Mouse (Mus musculus) CH12F3 (cell line): ENCODE results near the gene Cdc42ep1.

Source experiments
- in situ Hi-C: fragments of 300-500 bp; cut with MboI; formaldehyde crosslinking; loops from 2 replicates; pipeline ENCODE4 v1.14.3; 2020; ENCODE audit warnings: low sequenced_read_pairs

The Cdc42ep1 gene

GRCm38 (mm10) chr15:78842371-78843163 is at the start of gene Cdc42ep1:
Gene Cdc42ep1 (plus strand): TSS chr15:78842624.
- in situ Hi-C loops, result no loop called here

GRCm38 (mm10) chr15:78796196-78797059 is 46.0 kb upstream of the Cdc42ep1 start:
- in situ Hi-C loops, result no loop called here

- in situ Hi-C loops, result no loop called here
These were observed 45.4 kb upstream of the Cdc42ep1 start for GRCm38 (mm10) chr15:78797060-78797329.

- in situ Hi-C loops, result no loop called here
These were observed 43.4 kb upstream of the Cdc42ep1 start for GRCm38 (mm10) chr15:78799029-78799428.

- in situ Hi-C loops, result no loop called here
These were observed 40.9 kb upstream of the Cdc42ep1 start for GRCm38 (mm10) chr15:78801571-78801970.

- in situ Hi-C loops, result no loop called here
These were observed 40.3 kb upstream of the Cdc42ep1 start for GRCm38 (mm10) chr15:78801971-78802741.

- in situ Hi-C loops, result no loop called here
These were observed 39.5 kb upstream of the Cdc42ep1 start, which contains the start of gene Card10 for GRCm38 (mm10) chr15:78802776-78803391. Gene Card10 (minus strand): TSS chr15:78803042.

- in situ Hi-C loops, result no loop called here
These were observed 38.9 kb upstream of the Cdc42ep1 start for GRCm38 (mm10) chr15:78803499-78803900.

- in situ Hi-C loops, result no loop called here
These were observed 38.1 kb upstream of the Cdc42ep1 start for GRCm38 (mm10) chr15:78804326-78804725.

GRCm38 (mm10) chr15:78805351-78805750 is 37.1 kb upstream of the Cdc42ep1 start:
- in situ Hi-C loops, result no loop called here

- in situ Hi-C loops, result no loop called here
These were observed 35.8 kb upstream of the Cdc42ep1 start for GRCm38 (mm10) chr15:78806614-78807013.

GRCm38 (mm10) chr15:78807141-78807540 is 35.3 kb upstream of the Cdc42ep1 start:
- in situ Hi-C loops, result no loop called here

- in situ Hi-C loops, result no loop called here
These were observed 33.4 kb upstream of the Cdc42ep1 start for GRCm38 (mm10) chr15:78808980-78809379.

GRCm38 (mm10) chr15:78809739-78810138 is 32.7 kb upstream of the Cdc42ep1 start:
- in situ Hi-C loops, result no loop called here

GRCm38 (mm10) chr15:78810146-78810545 is 32.3 kb upstream of the Cdc42ep1 start:
- in situ Hi-C loops, result no loop called here

- in situ Hi-C loops, result no loop called here
These were observed 28.8 kb upstream of the Cdc42ep1 start for GRCm38 (mm10) chr15:78813603-78814002.

- in situ Hi-C loops, result no loop called here
These were observed 26.9 kb upstream of the Cdc42ep1 start for GRCm38 (mm10) chr15:78815314-78816073.

- in situ Hi-C loops, result no loop called here
These were observed 26.4 kb upstream of the Cdc42ep1 start for GRCm38 (mm10) chr15:78816074-78816391.

GRCm38 (mm10) chr15:78826213-78827204 is 15.9 kb upstream of the Cdc42ep1 start:
- in situ Hi-C loops, result no loop called here
